Mouse (Mus musculus) stomach, postnatal 0 days (tissue): Measurements from ENCODE around the gene Plod2. TPM values are rescaled to one million over a fixed set of nuclear protein-coding genes. Genes with fewer than 3 reads are reported as not detected.

Experiments
- ATAC-seq: fragments of 200-750 bp; cut with Nextera tagmentation; 2 replicates; pipeline ENCODE4 v1.8.0; 2017; ENCODE audit not compliant: low FRiP score, low TSS enrichment
- DNase-seq: peaks from one replicate; pipeline ENCODE4 v3.0.0-alpha.2; 2016; ENCODE audit warnings: low spot score
- H3K27ac ChIP-seq: fragments of 300-500 bp; sonication (generic); replicated peaks from 2 replicates; pipeline ENCODE4 v1.5.1; 2014; ENCODE audit warnings: mild to moderate bottlenecking, control low read depth
- H3K27me3 ChIP-seq: fragments of 300-500 bp; sonication (generic); 2 replicates; pipeline ENCODE4 v1.6.1; 2014; ENCODE audit warnings: low read length; ENCODE audit not compliant: control insufficient read depth, insufficient read depth
- H3K36me3 ChIP-seq: fragments of 300-500 bp; sonication (generic); 2 replicates; pipeline ENCODE4 v1.6.1; 2014; ENCODE audit warnings: low read length, mixed read lengths; ENCODE audit not compliant: control insufficient read depth, insufficient read depth
- H3K4me1 ChIP-seq: fragments of 300-500 bp; sonication (generic); replicated peaks from 2 replicates; pipeline ENCODE4 v1.6.1; 2014; ENCODE audit warnings: antibody characterized with exemption; ENCODE audit not compliant: control insufficient read depth, insufficient read depth
- H3K4me2 ChIP-seq: fragments of 300-500 bp; sonication (generic); replicated peaks from 2 replicates; pipeline ENCODE4 v1.6.1; 2014; ENCODE audit warnings: low read depth, mild to moderate bottlenecking, control low read depth, moderate library complexity
- H3K4me3 ChIP-seq: fragments of 300-500 bp; sonication (generic); 2 replicates; pipeline ENCODE4 v1.5.1; 2014; ENCODE audit warnings: low read depth, low read length, control low read depth
- H3K9ac ChIP-seq: fragments of 300-500 bp; sonication (generic); 2 replicates; pipeline ENCODE4 v1.6.1; 2014; ENCODE audit warnings: mild to moderate bottlenecking, low read length, control low read depth, mixed read lengths
- H3K9me3 ChIP-seq: fragments of 300-500 bp; sonication (generic); 2 replicates; pipeline ENCODE4 v1.6.1; 2016; ENCODE audit warnings: low read length; ENCODE audit not compliant: control insufficient read depth
- CTCF ChIP-seq: IDR thresholded peaks from 2 replicates; pipeline ENCODE4 v1.5.1; 2016; ENCODE audit warnings: antibody characterized with exemption, low read depth, mild to moderate bottlenecking, moderate library complexity
- EP300 ChIP-seq: optimal IDR thresholded peaks from 2 replicates; pipeline ENCODE3; 2016; ENCODE audit warnings: antibody characterized with exemption
- WGBS: fragments of 180-500 bp; shearing (Covaris S2); extraction: QIAGEN DNeasy Blood & Tissue Kit; methylation state at CpG from one replicate; pipeline ENCODE4 v1.1.7; 2014; 5-methylcytosine and 5-hydroxymethylcytosine counted together
- polyA plus RNA-seq: library from polyadenylated mRNA; unstranded; fragments of >200 nt; fragmentation: Nextera tagmentation; extraction: Ambion mirVana; gene quantifications from 2 replicates; pipeline ENCODE4 v1.2.1, GENCODE M21; 2015

Gene Plod2
- polyA plus RNA-seq, 1 experiment from 2014 or later: 17.5 TPM

DNA sequence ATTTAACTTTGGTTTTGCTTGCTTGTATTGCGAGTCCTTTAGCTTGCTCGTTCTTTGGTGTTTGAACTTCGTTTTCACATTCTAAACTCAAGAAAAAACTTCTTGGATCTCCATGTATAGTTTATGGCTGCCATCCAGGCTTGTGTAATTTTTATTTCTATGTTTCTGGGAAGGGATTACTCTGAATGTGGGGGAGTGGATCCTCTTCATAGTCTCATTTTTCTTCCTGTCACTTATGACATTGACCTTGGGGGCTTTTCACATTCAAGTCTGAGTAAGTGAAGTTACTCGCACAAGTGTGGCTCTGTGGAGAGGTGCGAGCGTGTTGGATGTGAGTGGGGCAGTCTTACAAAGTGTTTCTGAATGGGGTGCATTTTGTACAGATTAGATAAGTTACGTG lies 25.5 kb downstream of the Plod2 start:
- H3K27ac ChIP-seq: no peak overlapping the region
- peaks cover 5% of the 10 kb centered on the region; the same call in 1 of the 2 replicates for H3K4me1 ChIP-seq
- no peak overlapping the region for H3K9ac ChIP-seq
- no peak overlapping the region for H3K4me2 ChIP-seq
- H3K4me3 ChIP-seq: no peak overlapping the region
- 54% methylated on average over 7 of the region's 7 CpGs for WGBS
- ATAC-seq (no peak), DNase-seq (no peak)
- H3K9me3 ChIP-seq: no peaks in the 10 kb centered on the region
- no peaks in the 10 kb centered on the region for H3K27me3 ChIP-seq
- TF ChIP-seq EP300: no peak
- no peak for TF ChIP-seq CTCF
- H3K36me3 ChIP-seq: peaks cover under 1% of the 10 kb centered on the region; the same call in 1 of the 2 replicates

- Histone ChIP-seq H3K9ac (no peak overlapping the region), H3K9me3 (no peaks in the 10 kb centered on the region), H3K4me1 (peaks cover 5% of the 10 kb centered on the region; the same call in 1 of the 2 replicates), H3K36me3 (no peaks in the 10 kb centered on the region), H3K4me2 (no peak overlapping the region), H3K27ac (no peak overlapping the region), H3K4me3 (no peak overlapping the region), H3K27me3 (no peaks in the 10 kb centered on the region)
- DNase-seq (no peak), ATAC-seq (no peak)
- TF ChIP-seq CTCF (no peak), EP300 (no peak)
- 94% methylated on average over 3 of the region's 3 CpGs for WGBS
Observed at GRCm38 (mm10) chr9:92568798-92569197, 26.8 kb downstream of the Plod2 start.

GRCm38 (mm10) chr9:92572376-92573108 lies 30.5 kb downstream of the Plod2 start:
- no peak overlapping the region for H3K4me3 ChIP-seq
- ATAC-seq (peak; percentile 77; the same call in 1 of the 2 replicates), DNase-seq (no peak)
- 58% methylated on average over 8 of the region's 8 CpGs for WGBS
- H3K36me3 ChIP-seq: no peaks in the 10 kb centered on the region
- no peak overlapping the region for H3K27ac ChIP-seq
- H3K9ac ChIP-seq: no peak overlapping the region
- H3K27me3 ChIP-seq: no peaks in the 10 kb centered on the region
- no peaks in the 10 kb centered on the region for H3K9me3 ChIP-seq
- H3K4me1 ChIP-seq: no peaks in the 10 kb centered on the region; the same call in 1 of the 2 replicates
- H3K4me2 ChIP-seq: no peak overlapping the region
- TF ChIP-seq CTCF (no peak), EP300 (no peak)

DNA sequence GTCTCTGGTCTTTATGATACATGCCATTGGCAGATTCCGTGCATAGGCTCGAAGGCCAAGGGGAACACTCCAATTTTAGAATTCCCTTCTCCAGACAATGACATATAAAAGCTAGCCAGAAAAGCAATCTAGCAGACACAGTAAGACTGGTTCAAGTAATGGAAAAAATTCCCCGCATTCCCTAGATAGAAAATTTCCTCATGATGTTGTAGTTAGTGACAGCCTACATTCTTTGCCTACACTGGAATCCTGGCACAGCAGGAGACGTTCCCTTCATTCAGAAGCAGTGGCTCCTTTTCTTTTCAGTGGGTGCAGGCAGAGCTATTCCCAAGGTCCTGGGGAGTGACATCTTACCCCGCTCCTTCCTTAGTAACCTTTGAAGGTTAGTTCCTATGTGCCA lies 41.9 kb downstream of the Plod2 start:
- no peak overlapping the region for H3K4me2 ChIP-seq
- H3K36me3 ChIP-seq: peaks cover 10% of the 10 kb centered on the region
- ATAC-seq (no peak), DNase-seq (no peak)
- no peak overlapping the region for H3K4me3 ChIP-seq
- 75% methylated on average over 5 of the region's 5 CpGs for WGBS
- no peaks in the 10 kb centered on the region for H3K4me1 ChIP-seq
- H3K27ac ChIP-seq: no peak overlapping the region
- no peaks in the 10 kb centered on the region for H3K27me3 ChIP-seq
- H3K9me3 ChIP-seq: no peaks in the 10 kb centered on the region
- TF ChIP-seq EP300 (no peak), CTCF (no peak)
- no peak overlapping the region for H3K9ac ChIP-seq

GRCm38 (mm10) chr9:92586025-92586424 lies 44.0 kb downstream of the Plod2 start:
- Histone ChIP-seq H3K4me2 (no peak overlapping the region), H3K4me3 (no peak overlapping the region), H3K9me3 (no peaks in the 10 kb centered on the region), H3K36me3 (peaks cover 10% of the 10 kb centered on the region), H3K4me1 (no peaks in the 10 kb centered on the region), H3K27me3 (no peaks in the 10 kb centered on the region), H3K27ac (no peak overlapping the region), H3K9ac (no peak overlapping the region)
- ATAC-seq (no peak), DNase-seq (no peak)
- TF ChIP-seq EP300 (no peak), CTCF (no peak)
- whole genome bisulfite sequencing: 84% methylated on average over 1 of the region's 1 CpGs

DNA sequence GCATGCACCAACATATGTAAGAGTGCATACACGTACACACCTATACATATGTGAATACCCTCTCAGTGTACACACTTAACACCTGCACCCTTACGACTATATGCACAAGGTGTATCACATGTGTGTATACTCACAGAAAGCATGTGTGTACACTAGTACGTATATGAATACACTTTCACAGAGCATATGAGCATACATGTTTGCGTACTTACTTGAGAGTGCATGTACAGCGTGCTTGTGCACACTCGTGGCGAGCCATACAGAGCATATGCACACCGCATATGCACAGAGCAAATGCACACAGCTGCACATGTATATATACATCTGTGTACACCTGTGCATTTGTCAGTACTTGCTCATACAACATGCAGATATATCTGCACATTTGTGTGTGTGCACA lies 45.4 kb downstream of the Plod2 start:
- WGBS: 97% methylated on average over 8 of the region's 8 CpGs
- H3K36me3 ChIP-seq: peaks cover 10% of the 10 kb centered on the region

More for the DNA sequence above, 45.4 kb downstream of the Plod2 start:
- Histone ChIP-seq H3K4me1 (no peaks in the 10 kb centered on the region), H3K4me2 (no peak overlapping the region), H3K27me3 (no peaks in the 10 kb centered on the region), H3K27ac (no peak overlapping the region), H3K9me3 (no peaks in the 10 kb centered on the region), H3K4me3 (no peak overlapping the region), H3K9ac (no peak overlapping the region)
- ATAC-seq (no peak), DNase-seq (no peak)
- no peak for TF ChIP-seq CTCF
